Mouse (Mus musculus): Measurements from ENCODE around the gene Abraxas1. TPM values are rescaled to one million over a fixed set of nuclear protein-coding genes. Genes with fewer than 3 reads are reported as not detected.

The Abraxas1 gene
- polyA plus RNA-seq, 1 experiment from 2014 or later = 13.4 TPM

DNA sequence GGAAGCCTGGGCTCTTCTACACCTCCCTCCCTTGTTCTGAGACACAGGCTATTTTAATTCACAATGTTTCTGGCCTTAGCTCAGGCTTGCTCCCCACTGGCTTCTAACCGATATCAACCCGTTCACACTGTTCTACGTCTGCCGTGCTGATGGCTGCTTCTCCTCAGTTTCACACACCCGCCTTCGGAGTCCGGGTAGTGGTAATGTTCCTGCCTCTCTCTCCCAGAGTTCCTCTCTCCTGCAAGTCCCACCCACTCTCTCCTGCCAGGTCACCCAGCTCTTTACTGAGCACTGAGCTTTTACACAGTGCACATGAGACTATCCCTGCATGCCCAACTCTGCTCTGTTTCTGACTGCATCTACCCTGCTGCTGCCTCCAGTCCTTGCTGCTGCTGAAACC is 54.7 kb downstream of the Abraxas1 start:
- Histone ChIP-seq H3K4me2 (ENCODE audit: low read length) (no peak overlapping the region), H3K4me1 (ENCODE audit: control insufficient read depth, insufficient read depth, low read length) (no peaks in the 10 kb centered on the region), H3K4me3 (ENCODE audit: low read depth, low read length) (no peak overlapping the region), H3K27ac (ENCODE audit: low read depth, low read length) (no peak overlapping the region), H3K9me3 (replicated peaks; ENCODE audit: control insufficient read depth, low read length) (no peaks in the 10 kb centered on the region), H3K27me3 (replicated peaks; ENCODE audit: control insufficient read depth, insufficient read depth, low read length) (no peaks in the 10 kb centered on the region), H3K9ac (ENCODE audit: low read length) (no peak overlapping the region), H3K36me3 (ENCODE audit: control insufficient read depth, insufficient read depth, low read length) (peaks cover 90% of the 10 kb centered on the region)
- DNase-seq (ENCODE audit: low spot score) (no peak), ATAC-seq (no peak)
- WGBS = 93% methylated on average over 7 of the region's 7 CpGs

DNA sequence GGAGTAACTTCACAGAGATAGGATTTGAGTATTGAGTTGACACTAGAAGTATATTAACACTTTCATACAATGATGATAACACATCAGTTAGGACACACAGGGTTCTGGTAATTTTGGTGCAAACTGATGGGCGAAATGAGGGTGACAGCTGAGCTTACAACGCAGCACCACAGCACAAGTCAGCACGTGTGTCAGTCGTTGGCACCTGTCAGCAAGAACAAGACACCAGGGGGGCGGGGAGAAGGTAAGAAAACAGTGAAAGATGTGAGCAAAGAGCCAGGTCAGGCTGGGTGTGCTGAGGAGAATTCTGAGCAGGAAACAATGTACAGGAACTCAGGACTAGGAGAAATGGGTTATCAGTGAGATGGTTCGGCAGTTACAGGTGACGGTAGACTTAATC is 59.0 kb downstream of the Abraxas1 start:
- DNase-seq (ENCODE audit: low spot score) (no peak), ATAC-seq (no peak)
- no peak overlapping the region for H3K27ac ChIP-seq (ENCODE audit: low read depth, low read length)
- no peaks in the 10 kb centered on the region for H3K27me3 ChIP-seq (replicated peaks; ENCODE audit: control insufficient read depth, insufficient read depth, low read length)
- WGBS = 93% methylated on average over 7 of the region's 7 CpGs
- no peaks in the 10 kb centered on the region for H3K9me3 ChIP-seq (replicated peaks; ENCODE audit: control insufficient read depth, low read length)
- H3K4me3 ChIP-seq (ENCODE audit: low read depth, low read length) = no peak overlapping the region
- H3K4me1 ChIP-seq (ENCODE audit: control insufficient read depth, insufficient read depth, low read length) = no peaks in the 10 kb centered on the region
- no peak overlapping the region for H3K4me2 ChIP-seq (ENCODE audit: low read length)
- H3K36me3 ChIP-seq (ENCODE audit: control insufficient read depth, insufficient read depth, low read length) = peaks cover 50% of the 10 kb centered on the region
- H3K9ac ChIP-seq (ENCODE audit: low read length) = no peak overlapping the region

DNA sequence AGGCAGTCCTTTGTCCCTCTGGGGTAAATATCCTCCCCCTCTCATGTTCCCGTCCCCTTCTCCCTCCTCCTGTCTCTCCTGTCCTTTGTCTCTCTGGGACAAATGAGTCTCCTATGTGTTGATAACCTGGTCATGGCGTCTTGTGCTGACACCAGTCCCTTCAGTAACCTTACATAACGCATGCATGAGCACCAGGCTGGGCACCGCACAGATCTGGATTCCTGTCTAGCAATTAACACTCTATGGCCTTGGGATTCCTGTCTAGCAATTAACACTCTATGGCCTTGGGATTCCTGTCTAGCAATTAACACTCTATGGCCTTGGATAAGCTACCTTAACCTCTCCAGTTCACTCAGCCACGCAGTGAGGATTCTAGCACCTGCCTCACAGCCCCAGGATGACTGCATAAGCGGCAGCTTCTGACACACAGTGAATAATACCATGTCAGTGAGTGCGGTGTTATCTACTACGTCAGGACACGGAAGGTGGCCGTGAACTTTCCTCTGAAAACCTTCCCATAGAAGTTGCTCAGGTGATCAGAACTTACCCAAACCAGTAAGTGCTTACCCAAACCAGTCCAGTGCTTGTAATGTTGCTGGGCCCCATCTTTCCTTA is 60.6 kb downstream of the Abraxas1 start:
- H3K36me3 ChIP-seq (ENCODE audit: control insufficient read depth, insufficient read depth, low read length) = peaks cover 34% of the 10 kb centered on the region
- 75% methylated on average over 10 of the region's 10 CpGs for WGBS
- H3K27me3 ChIP-seq (replicated peaks; ENCODE audit: control insufficient read depth, insufficient read depth, low read length) = no peaks in the 10 kb centered on the region
- H3K4me2 ChIP-seq (ENCODE audit: low read length) = no peak overlapping the region
- H3K27ac ChIP-seq (ENCODE audit: low read depth, low read length) = no peak overlapping the region
- no peaks in the 10 kb centered on the region for H3K4me1 ChIP-seq (ENCODE audit: control insufficient read depth, insufficient read depth, low read length)
- no peak; the same call in 1 of the 2 replicates for ATAC-seq
- peak; percentile 10 for DNase-seq (ENCODE audit: low spot score)
- H3K4me3 ChIP-seq (ENCODE audit: low read depth, low read length) = no peak overlapping the region
- H3K9ac ChIP-seq (ENCODE audit: low read length) = no peak overlapping the region
- no peaks in the 10 kb centered on the region for H3K9me3 ChIP-seq (replicated peaks; ENCODE audit: control insufficient read depth, low read length)

DNA sequence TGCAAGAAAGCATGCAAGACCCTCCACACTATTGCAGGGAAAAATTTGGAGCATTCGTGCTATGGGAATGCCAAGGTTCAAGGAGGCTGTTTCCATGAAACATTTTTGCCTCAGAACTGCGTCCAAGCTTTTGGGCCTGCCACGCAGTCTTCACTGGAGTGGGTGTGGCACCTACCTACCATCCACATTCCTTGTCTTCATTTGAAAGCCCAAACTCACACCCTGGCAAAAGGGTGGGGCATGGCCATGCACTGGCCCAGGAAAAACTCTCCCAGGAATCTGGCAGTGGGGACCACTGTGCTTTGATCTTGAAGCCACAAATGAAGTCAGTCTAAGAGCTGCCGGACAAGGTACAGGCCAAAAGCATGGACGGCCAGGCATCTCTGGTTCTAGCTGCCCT is 62.6 kb downstream of the Abraxas1 start:
- H3K27me3 ChIP-seq (replicated peaks; ENCODE audit: control insufficient read depth, insufficient read depth, low read length) = no peaks in the 10 kb centered on the region
- H3K4me1 ChIP-seq (ENCODE audit: control insufficient read depth, insufficient read depth, low read length) = no peaks in the 10 kb centered on the region
- no peak overlapping the region for H3K4me2 ChIP-seq (ENCODE audit: low read length)
- no peaks in the 10 kb centered on the region for H3K9me3 ChIP-seq (replicated peaks; ENCODE audit: control insufficient read depth, low read length)
- peaks cover 13% of the 10 kb centered on the region for H3K36me3 ChIP-seq (ENCODE audit: control insufficient read depth, insufficient read depth, low read length)
- H3K27ac ChIP-seq (ENCODE audit: low read depth, low read length) = no peak overlapping the region
- no peak for DNase-seq (ENCODE audit: low spot score)
- WGBS = 97% methylated on average over 5 of the region's 5 CpGs
- no peak overlapping the region for H3K4me3 ChIP-seq (ENCODE audit: low read depth, low read length)
- no peak overlapping the region for H3K9ac ChIP-seq (ENCODE audit: low read length)
- no peak for ATAC-seq

Other genes with a start within 250 kb of the Abraxas1 start
- gene Plac8, start 248.7 kb downstream of the Abraxas1 start, polyA plus RNA-seq (2014; fragmentation: Nextera tagmentation; extraction: Ambion mirVana) = 0.31 and 0.41 TPM in 2 replicates
- gene Coq2, start 145.8 kb downstream of the Abraxas1 start, polyA plus RNA-seq (2014; fragmentation: Nextera tagmentation; extraction: Ambion mirVana) = 43.8 and 49.9 TPM in 2 replicates
- 0.33 and 0.41 TPM in 2 replicates for gene Hpse, start 101.2 kb downstream of the Abraxas1 start, polyA plus RNA-seq (2014; fragmentation: Nextera tagmentation; extraction: Ambion mirVana)
- 16.0 and 20.5 TPM in 2 replicates for gene Helq, start 22.4 kb downstream of the Abraxas1 start, polyA plus RNA-seq (2014; fragmentation: Nextera tagmentation; extraction: Ambion mirVana)
- gene Mrps18c, start 22.3 kb downstream of the Abraxas1 start, polyA plus RNA-seq (2014; fragmentation: Nextera tagmentation; extraction: Ambion mirVana) = 156 and 172 TPM in 2 replicates
- gene Gpat3, start 24.7 kb upstream of the Abraxas1 start, polyA plus RNA-seq (2014; fragmentation: Nextera tagmentation; extraction: Ambion mirVana) = 0.33 and 0.69 TPM in 2 replicates

Measured in forebrain, embryonic 14.5 days (tissue).